Mouse (Mus musculus): ENCODE measurements at regions not wholly inside any gene's neighbourhood (a gene's known extent, or its start where the extent isn't known, plus 50 kb on each side); places are given as distances from the start of the nearest gene placed in this dataset.
A peak's percentile ranks its signal among the peaks of the same experiment; 100 is the strongest.

DNA sequence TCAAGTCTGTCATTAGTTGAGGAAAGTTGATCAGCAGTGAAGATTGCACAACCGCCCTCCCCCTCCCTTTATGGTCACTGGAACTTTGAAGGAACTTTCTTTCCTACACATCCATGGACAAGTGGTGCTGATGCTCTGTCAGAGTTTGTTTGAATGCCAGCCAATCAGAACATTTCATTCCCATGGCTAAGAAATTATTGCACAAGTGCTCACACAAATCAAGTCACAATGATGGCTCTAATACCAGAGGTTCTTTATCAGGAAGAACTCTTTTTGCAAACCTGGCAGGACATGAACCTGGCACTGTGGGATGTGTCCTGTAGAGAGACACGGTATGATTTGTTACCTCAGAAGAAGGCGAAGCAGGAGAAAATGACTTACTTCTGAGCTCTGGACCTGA, 54.3 kb upstream of the Spry2 start:
- no peak for DNase-seq (ENCODE audit: low spot score in 2 of 2)

DNA sequence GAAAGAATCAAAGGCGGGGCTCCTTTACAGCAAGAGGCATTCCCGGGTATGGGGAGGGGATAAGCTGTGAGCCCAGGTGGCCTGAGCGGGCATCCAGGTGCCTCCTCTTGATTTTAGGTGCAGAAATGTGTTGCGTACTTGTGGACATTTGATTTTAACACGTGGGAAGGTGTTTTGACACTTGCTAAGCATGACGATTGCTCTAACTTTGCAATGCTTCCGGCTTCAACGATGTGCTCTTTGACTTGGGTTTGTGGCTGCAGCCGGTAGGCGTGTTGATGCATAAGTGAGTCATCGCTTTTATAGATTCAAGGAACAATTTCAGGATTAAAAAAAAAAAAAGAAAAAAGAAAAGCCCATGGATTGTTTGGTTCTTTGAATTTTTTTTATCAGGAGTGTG, 58.5 kb upstream of the Spry2 start:
- DNase-seq (ENCODE audit: low spot score in 2 of 2), result peak; percentile 8 to 25

DNA sequence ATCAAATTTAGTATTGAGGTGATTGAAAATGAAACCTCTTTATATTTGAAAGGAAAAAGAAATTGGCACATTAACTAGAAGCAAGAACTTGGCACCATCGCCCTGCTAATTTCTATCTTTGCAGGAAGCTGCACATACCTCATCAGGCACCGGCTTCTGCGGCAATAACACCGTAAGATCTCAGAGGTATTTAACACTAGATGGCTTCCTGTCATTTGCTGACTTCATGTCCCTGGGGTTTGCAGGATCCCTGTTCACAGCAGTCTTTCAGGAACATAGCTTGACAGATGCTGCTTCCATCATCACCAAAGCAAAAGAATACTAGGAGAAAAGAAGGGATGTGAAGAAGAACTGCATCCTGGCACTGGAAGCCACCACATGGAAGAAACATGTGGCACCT, 60.2 kb upstream of the Spry2 start:
- peak; percentile 4 to 10 for DNase-seq (ENCODE audit: low spot score in 2 of 2)

GRCm38 (mm10) chr14:105958005-105958404, 61.4 kb upstream of the Spry2 start:
- DNase-seq (ENCODE audit: low spot score in 2 of 2), result no peak

- no peak for DNase-seq (ENCODE audit: low spot score in 2 of 2)
Observed at GRCm38 (mm10) chr14:105979544-105980323, 83.1 kb upstream of the Spry2 start.

- DNase-seq (ENCODE audit: low spot score in 2 of 2), result no peak
Observed at GRCm38 (mm10) chr14:105980324-105980680, 83.7 kb upstream of the Spry2 start.

- no peak for DNase-seq (ENCODE audit: low spot score in 2 of 2)
Observed at GRCm38 (mm10) chr14:105987341-105987882, 90.8 kb upstream of the Spry2 start.

DNA sequence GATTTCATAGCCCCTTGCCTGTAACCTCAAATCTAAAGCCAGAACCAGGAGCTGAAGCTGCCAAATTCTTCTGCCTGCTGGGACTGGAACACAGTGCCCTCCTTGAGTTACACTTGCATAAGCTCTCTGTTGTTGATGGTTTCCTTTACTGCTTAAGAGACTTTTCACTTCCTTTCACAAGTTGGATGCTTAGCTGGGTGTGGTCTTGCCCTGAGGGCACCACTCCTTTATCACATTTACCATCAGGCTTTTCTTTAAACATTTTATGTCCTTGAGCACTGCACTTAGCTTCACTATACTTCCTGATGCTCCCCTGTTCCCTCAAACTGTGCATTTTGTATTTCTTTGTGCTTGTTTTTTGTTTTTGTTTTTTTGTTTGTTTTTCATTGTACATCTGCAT, 92.1 kb upstream of the Spry2 start:
- DNase-seq (ENCODE audit: low spot score in 2 of 2), result no peak

DNA sequence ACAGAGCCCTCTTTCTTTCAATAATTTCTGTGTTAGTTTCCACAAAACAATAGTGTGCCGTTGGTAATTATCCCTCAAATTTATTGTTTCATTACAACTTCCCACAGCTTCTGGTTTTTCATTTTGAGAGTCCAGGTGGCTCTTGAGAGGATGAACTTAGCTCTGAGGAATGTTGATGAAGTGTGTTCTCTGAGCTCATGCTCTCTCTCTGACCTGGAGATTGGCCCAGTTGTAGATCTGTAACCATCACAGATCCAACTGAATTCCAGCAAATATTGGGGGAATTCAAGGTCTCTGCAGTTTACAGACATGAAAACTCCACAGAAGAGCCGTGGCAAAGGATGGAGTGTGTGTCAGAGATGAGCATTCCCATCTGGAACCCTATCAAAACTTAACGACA, 96.5 kb upstream of the Spry2 start:
- no peak for DNase-seq (ENCODE audit: low spot score in 2 of 2)

GRCm38 (mm10) chr14:105999801-106000200, 103.2 kb upstream of the Spry2 start:
- peak in 1 of 2 experiments; percentile 20 for DNase-seq (ENCODE audit: low spot score in 2 of 2)

DNA sequence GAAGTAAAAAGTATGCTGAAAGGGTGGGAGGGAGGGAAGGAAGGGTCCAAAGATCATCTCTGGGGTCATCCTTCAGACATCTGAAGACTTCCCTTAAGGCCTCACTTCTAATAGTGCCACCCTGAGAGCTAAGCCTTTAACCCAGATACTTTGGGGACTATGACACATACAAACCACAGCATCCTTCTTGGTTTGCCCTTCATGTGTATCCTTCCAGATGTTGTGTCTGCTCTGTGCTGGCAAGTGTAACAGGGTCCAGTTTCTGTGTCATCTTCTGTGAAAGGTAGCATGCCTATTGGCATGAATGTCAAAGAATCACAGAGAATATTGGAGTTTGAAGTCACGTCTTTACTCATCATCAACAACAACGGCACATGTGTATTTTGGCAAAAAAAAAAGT, 98.2 kb upstream of the Trim52 start:
- no peak for DNase-seq (ENCODE audit: low spot score in 2 of 2)

DNA sequence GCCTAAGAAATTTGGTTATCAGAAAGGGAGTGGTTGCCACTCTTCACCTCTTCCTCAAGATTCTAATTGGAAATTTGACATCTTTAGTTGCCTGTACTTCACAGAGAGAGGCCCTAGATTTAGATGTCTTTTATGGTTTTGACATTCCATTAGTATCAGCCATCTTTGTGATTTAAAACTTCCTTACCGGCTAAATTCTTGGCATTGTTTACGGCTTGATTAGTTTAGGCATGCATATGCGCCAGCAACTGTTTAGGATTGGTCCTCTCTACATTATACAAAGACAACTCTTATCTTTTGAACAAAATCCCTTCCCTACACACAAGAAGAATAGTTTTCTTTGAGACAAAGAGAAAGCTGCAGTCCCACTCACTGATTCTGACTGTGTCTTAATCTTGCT, 97.0 kb upstream of the Trim52 start:
- DNase-seq (ENCODE audit: low spot score in 2 of 2), result no peak

- DNase-seq (ENCODE audit: low spot score in 2 of 2), result peak in 1 of 2 experiments; percentile 10
Observed at GRCm38 (mm10) chr14:106010961-106011360, 95.0 kb upstream of the Trim52 start.

DNA sequence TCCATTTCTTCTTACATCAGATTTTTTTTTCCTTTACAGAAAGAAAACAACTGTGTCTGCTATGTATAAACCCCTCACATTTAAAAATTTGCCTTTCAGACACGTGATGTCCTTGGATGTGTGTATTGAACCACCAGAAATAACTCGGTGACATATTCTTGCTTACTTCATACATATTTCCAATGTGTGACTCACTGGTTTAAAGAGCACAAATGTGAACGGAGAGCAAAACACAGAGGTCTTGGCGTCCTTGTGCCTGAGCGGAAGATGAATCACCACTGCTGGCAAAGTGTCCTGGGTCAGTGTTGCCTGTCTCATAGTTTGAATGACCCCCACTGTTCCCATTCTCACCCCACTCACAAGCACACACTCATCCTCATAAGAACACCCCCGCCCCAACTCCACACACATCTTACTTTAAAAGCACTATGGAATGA, 94.0 kb upstream of the Trim52 start:
- peak; percentile 30 to 40 for DNase-seq (ENCODE audit: low spot score in 2 of 2)

GRCm38 (mm10) chr14:106022806-106023205, 83.2 kb upstream of the Trim52 start:
- no peak for DNase-seq (ENCODE audit: low spot score in 2 of 2)

DNA sequence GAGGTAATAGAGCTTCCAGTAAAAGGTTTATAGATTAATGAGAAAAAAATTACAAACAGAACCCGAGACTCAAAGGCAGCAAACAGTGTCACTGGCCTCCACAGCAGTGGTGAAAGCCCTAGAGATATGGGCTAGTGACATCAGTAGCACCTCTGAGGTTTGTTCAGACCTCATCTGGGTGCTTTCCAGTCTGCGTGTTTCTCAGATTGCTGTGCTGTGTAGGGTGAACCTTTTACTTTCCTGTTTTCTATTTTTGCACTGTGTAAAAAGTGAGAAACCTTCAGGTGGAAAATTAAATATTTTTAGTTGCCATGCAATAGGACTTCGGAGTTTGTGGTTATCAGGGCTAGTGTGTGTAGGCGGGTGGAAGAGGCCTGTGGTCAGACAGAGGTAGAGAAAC, 79.2 kb upstream of the Trim52 start:
- DNase-seq (ENCODE audit: low spot score in 2 of 2), result no peak

DNA sequence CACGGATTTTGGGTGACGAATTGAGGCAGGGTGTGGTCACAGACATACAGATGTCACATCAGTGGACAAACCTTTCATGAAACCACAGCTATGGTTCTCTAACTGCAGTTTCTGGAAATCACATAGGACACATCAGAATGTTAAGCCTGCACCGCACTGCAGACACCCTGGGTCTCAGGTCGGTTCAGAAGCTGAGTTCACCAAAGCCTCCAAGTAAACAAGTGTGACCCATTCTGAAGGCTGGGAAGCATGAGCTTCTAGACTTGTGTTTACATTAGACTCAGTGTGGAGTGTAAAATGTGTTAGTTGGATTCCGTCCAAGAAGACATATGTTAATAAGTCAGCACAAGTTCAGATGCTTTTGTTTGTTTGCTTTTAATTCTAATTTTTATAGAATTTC, 78.3 kb upstream of the Trim52 start:
- no peak for DNase-seq (ENCODE audit: low spot score in 2 of 2)

GRCm38 (mm10) chr14:106031094-106031493, 74.9 kb upstream of the Trim52 start:
- no peak for DNase-seq (ENCODE audit: low spot score in 2 of 2)

DNA sequence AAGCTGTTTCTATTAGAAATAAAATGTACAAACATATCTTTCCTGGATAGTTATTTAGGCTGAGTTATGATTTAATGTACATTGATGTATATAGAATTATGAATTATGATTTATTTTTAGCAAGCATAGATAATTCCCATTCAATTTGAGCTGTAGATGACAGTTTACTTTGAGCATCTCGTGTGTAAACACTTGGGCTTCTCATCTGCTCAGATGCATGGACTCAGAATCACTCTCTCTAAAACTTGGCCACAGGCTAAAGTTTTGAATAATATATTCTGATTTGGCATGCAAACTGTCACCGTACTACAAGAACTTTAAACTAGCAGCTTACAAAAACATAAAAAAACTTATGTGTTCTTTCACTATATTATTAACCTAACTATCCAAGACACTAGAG, 72.2 kb upstream of the Trim52 start:
- no peak for DNase-seq (ENCODE audit: low spot score in 2 of 2)

GRCm38 (mm10) chr14:106034933-106035665, 70.9 kb upstream of the Trim52 start:
- DNase-seq (ENCODE audit: low spot score in 2 of 2), result no peak

- no peak for DNase-seq (ENCODE audit: low spot score in 2 of 2)
Observed at GRCm38 (mm10) chr14:106044274-106044673, 61.7 kb upstream of the Trim52 start.

DNA sequence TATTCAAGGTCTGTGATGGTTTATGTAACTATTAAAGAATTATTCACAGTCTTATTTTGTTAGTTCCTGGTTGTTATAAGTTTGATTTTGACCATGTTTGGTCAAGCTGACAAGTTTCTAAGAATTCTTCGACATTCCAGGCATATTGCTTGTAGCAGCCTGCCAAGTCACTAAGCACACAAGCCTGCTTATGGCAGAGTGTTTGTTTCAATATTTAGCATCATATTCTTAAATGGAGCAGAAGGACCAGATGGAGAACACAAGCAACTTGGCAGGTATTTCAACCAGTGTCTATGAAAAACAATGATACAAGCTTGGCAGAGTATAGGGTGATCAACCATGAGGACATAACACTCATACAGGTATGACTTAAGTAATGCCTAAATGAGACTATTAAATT, 55.8 kb upstream of the Trim52 start:
- no peak for DNase-seq (ENCODE audit: low spot score in 2 of 2)
